Mouse (Mus musculus): Measurements from ENCODE around the gene Fscn2. TPM values are rescaled to one million over a fixed set of nuclear protein-coding genes. Genes with fewer than 3 reads are reported as not detected.
"Not testable (repeated sequence)": the region's sequence is repeated elsewhere in the genome, so short reads cannot be mapped to it uniquely, and the experiment has no call there.

The Fscn2 gene
- total and polyA plus RNA-seq, 3 experiments, result not detected

GRCm38 (mm10) chr11:120349986-120350702 is 11.2 kb upstream of the Fscn2 start (continued):
- TF ChIP-seq HCFC1 (IDR thresholded peaks at IDR 0.05; ENCODE audit: low read depth, low read length), result peak; percentile 53
- 0 out of 2 replicates have a peak, but pooled peaks have one; percentile 5 for TF ChIP-seq USF2 (conservative IDR thresholded peaks at IDR 0.05; ENCODE audit: low read depth, low read length)
- TF ChIP-seq ZC3H11A (IDR thresholded peaks at IDR 0.05; ENCODE audit: low read depth, low read length), result no peak
- TF ChIP-seq KAT2A (IDR thresholded peaks at IDR 0.05; ENCODE audit: insufficient replicate concordance, low read length), result peak; percentile 84

GRCm38 (mm10) chr11:120350711-120351110 is 10.6 kb upstream of the Fscn2 start:
- DNase-seq (ENCODE audit: extremely low read depth), result no peak
- H3K9ac ChIP-seq (ENCODE audit: insufficient read depth, low read depth), result peak overlapping the region; percentile 96; the same call in 1 of the 2 replicates
- peaks cover 10 to 12% of the 10 kb centered on the region in 2 experiments for H3K36me3 ChIP-seq (replicated peaks in 1 of 2; ENCODE audit: control insufficient read depth in 1 of 2, insufficient read depth in 1 of 2, low read length in 1 of 2)
- H3K27ac ChIP-seq (ENCODE audit: insufficient read depth, low read depth), result no peak overlapping the region
- no peaks in the 10 kb centered on the region for H3K9me3 ChIP-seq (replicated peaks; ENCODE audit: low read length)
- no peak for TF ChIP-seq MXI1 (IDR thresholded peaks at IDR 0.05; ENCODE audit: low read depth, low read length)
- TF ChIP-seq ELF1 (IDR thresholded peaks at IDR 0.05; ENCODE audit: low read depth, low read length), result no peak
- no peak for TF ChIP-seq ZC3H11A (IDR thresholded peaks at IDR 0.05; ENCODE audit: low read depth, low read length)
- no peak for TF ChIP-seq NELFE (IDR thresholded peaks at IDR 0.05; ENCODE audit: low read depth, low read length)
- TF ChIP-seq MAFK (IDR thresholded peaks at IDR 0.05; ENCODE audit: insufficient replicate concordance, low read length), result no peak
- TF ChIP-seq ZNF384 (IDR thresholded peaks at IDR 0.05; ENCODE audit: low read depth, low read length), result no peak
- no peak for TF ChIP-seq MEF2A (IDR thresholded peaks at IDR 0.05; ENCODE audit: borderline replicate concordance, low read depth, low read length)
- H3K4me3 ChIP-seq (replicated peaks in 1 of 3; ENCODE audit: low read depth in 2 of 3, low read length in 2 of 3, poor library complexity in 1 of 3), result peak overlapping the region; percentile 2 to 98 (median 19)
- dilution Hi-C loops (cut with MboI; ENCODE audit: extremely low pct_ligation_motif_present, extremely low pct_unique_long_range_greater_than_20kb, low sequenced_read_pairs) (no loop called here), in situ Hi-C loops (cut with MboI; ENCODE audit: low pct_ligation_motif_present, low pct_unique_long_range_greater_than_20kb, low sequenced_read_pairs) (no loop called here)
- H3K4me1 ChIP-seq (ENCODE audit: control insufficient read depth in 1 of 2, insufficient read depth in 2 of 2), result peaks cover 15 to 52% of the 10 kb centered on the region in 2 experiments
- peak overlapping the region; percentile 78 for H3K4me2 ChIP-seq (ENCODE audit: insufficient read depth, low read depth, poor library complexity, severe bottlenecking)
- no peaks in the 10 kb centered on the region for H3K27me3 ChIP-seq (replicated peaks)
- peaks cover 17% of the 10 kb centered on the region for H3K79me2 ChIP-seq (replicated peaks; ENCODE audit: control insufficient read depth, extremely low read depth, insufficient read depth, poor library complexity, severe bottlenecking)

- dilution Hi-C loops (cut with MboI; ENCODE audit: extremely low pct_ligation_motif_present, extremely low pct_unique_long_range_greater_than_20kb, low sequenced_read_pairs), result no loop called here
Observed at GRCm38 (mm10) chr11:120351250-120352092, 9.9 kb upstream of the Fscn2 start.

GRCm38 (mm10) chr11:120352093-120352350 is 9.3 kb upstream of the Fscn2 start:
- in situ Hi-C loops (cut with MboI; ENCODE audit: low pct_ligation_motif_present, low pct_unique_long_range_greater_than_20kb, low sequenced_read_pairs); DNase-seq (ENCODE audit: extremely low read depth); H3K4me2 ChIP-seq (ENCODE audit: insufficient read depth, low read depth, poor library complexity, severe bottlenecking); H3K9me3 ChIP-seq (replicated peaks; ENCODE audit: low read length); H3K36me3 ChIP-seq (replicated peaks in 1 of 2; ENCODE audit: control insufficient read depth in 1 of 2, insufficient read depth in 1 of 2, low read length in 1 of 2); H3K27ac ChIP-seq (ENCODE audit: insufficient read depth, low read depth); dilution Hi-C loops (cut with MboI; ENCODE audit: extremely low pct_ligation_motif_present, extremely low pct_unique_long_range_greater_than_20kb, low sequenced_read_pairs); H3K4me3 ChIP-seq (replicated peaks in 1 of 3; ENCODE audit: low read depth in 2 of 3, low read length in 2 of 3, poor library complexity in 1 of 3); H3K9ac ChIP-seq (ENCODE audit: insufficient read depth, low read depth); H3K27me3 ChIP-seq (replicated peaks): not testable (repeated sequence)
- H3K79me2 ChIP-seq (replicated peaks; ENCODE audit: control insufficient read depth, extremely low read depth, insufficient read depth, poor library complexity, severe bottlenecking), result peaks cover 12% of the 10 kb centered on the region
- H3K4me1 ChIP-seq (ENCODE audit: control insufficient read depth in 1 of 2, insufficient read depth in 2 of 2), result peaks cover 10 to 48% of the 10 kb centered on the region in 2 experiments

More at GRCm38 (mm10) chr11:120351250-120352092, 9.9 kb upstream of the Fscn2 start:
- no peak overlapping the region for H3K4me3 ChIP-seq (replicated peaks in 1 of 3; ENCODE audit: low read depth in 2 of 3, low read length in 2 of 3, poor library complexity in 1 of 3)
- H3K4me1 ChIP-seq (ENCODE audit: control insufficient read depth in 1 of 2, insufficient read depth in 2 of 2), result peaks cover 13 to 50% of the 10 kb centered on the region in 2 experiments
- TF ChIP-seq KAT2A (IDR thresholded peaks at IDR 0.05; ENCODE audit: insufficient replicate concordance, low read length) (no peak), CTCF (conservative IDR thresholded peaks at IDR 0.05 in 1 of 2, IDR thresholded peaks at IDR 0.05 in 1 of 2; ENCODE audit: low read depth in 2 of 2, low read length in 2 of 2) (no peak), ZNF384 (IDR thresholded peaks at IDR 0.05; ENCODE audit: low read depth, low read length) (no peak), ZMIZ1 (IDR thresholded peaks at IDR 0.05; ENCODE audit: low read depth, low read length) (no peak), TCF12 (IDR thresholded peaks at IDR 0.05; ENCODE audit: low read depth, low read length) (no peak), MEF2A (IDR thresholded peaks at IDR 0.05; ENCODE audit: borderline replicate concordance, low read depth, low read length) (no peak), NRF1 (IDR thresholded peaks at IDR 0.05; ENCODE audit: low read depth, low read length) (no peak), MAX (IDR thresholded peaks at IDR 0.05; ENCODE audit: low read length) (no peak), POLR2A (IDR thresholded peaks at IDR 0.05; ENCODE audit: low read depth, low read length) (no peak), JUN (IDR thresholded peaks at IDR 0.05; ENCODE audit: insufficient read depth, low read depth, low read length) (no peak), ZKSCAN1 (IDR thresholded peaks at IDR 0.05; ENCODE audit: borderline replicate concordance, low read depth, low read length) (no peak), GABPA (IDR thresholded peaks at IDR 0.05; ENCODE audit: insufficient replicate concordance, low read depth, low read length) (no peak), CHD2 (IDR thresholded peaks at IDR 0.05; ENCODE audit: low read length) (no peak), RAD21 (IDR thresholded peaks at IDR 0.05; ENCODE audit: low read depth, low read length) (no peak), BHLHE40 (IDR thresholded peaks at IDR 0.05; ENCODE audit: low read depth, low read length) (no peak), MAZ (IDR thresholded peaks at IDR 0.05; ENCODE audit: low read depth, low read length) (no peak), CHD1 (IDR thresholded peaks at IDR 0.05; ENCODE audit: low read depth, low read length) (no peak), MXI1 (IDR thresholded peaks at IDR 0.05; ENCODE audit: low read depth, low read length) (no peak), PAX5 (IDR thresholded peaks at IDR 0.05; ENCODE audit: low read length) (no peak), USF1 (IDR thresholded peaks at IDR 0.05; ENCODE audit: low read depth, low read length) (no peak)
- peaks cover 15% of the 10 kb centered on the region for H3K79me2 ChIP-seq (replicated peaks; ENCODE audit: control insufficient read depth, extremely low read depth, insufficient read depth, poor library complexity, severe bottlenecking)
- no peaks in the 10 kb centered on the region for H3K27me3 ChIP-seq (replicated peaks)
- no peak for DNase-seq (ENCODE audit: extremely low read depth)
- no peak overlapping the region for H3K9ac ChIP-seq (ENCODE audit: insufficient read depth, low read depth)
- peaks cover 8 to 9% of the 10 kb centered on the region in 2 experiments for H3K36me3 ChIP-seq (replicated peaks in 1 of 2; ENCODE audit: control insufficient read depth in 1 of 2, insufficient read depth in 1 of 2, low read length in 1 of 2)
- H3K27ac ChIP-seq (ENCODE audit: insufficient read depth, low read depth), result no peak overlapping the region
- no peaks in the 10 kb centered on the region for H3K9me3 ChIP-seq (replicated peaks; ENCODE audit: low read length)
- no peak overlapping the region for H3K4me2 ChIP-seq (ENCODE audit: insufficient read depth, low read depth, poor library complexity, severe bottlenecking)
- in situ Hi-C loops (cut with MboI; ENCODE audit: low pct_ligation_motif_present, low pct_unique_long_range_greater_than_20kb, low sequenced_read_pairs), result no loop called here
